Mouse (Mus musculus) gastrocnemius, postnatal 25 days (tissue): ENCODE data around the gene Gria1. TPM values are rescaled to one million over a fixed set of nuclear protein-coding genes. Genes with fewer than 3 reads are reported as not detected.

Experiments used
- DNase-seq: peaks from one replicate; pipeline ENCODE4 v3.0.0; 2022
- total RNA-seq, 2 experiments: library from RNA; stranded (reverse); gene quantifications; 1 replicate in 1 of 2; 2 replicates in 1 of 2; pipeline ENCODE4 v1.2.3; 2021

Gene Gria1
- total RNA-seq, 2 experiments from 2014 or later = 0.05 to 0.69 TPM

DNA sequence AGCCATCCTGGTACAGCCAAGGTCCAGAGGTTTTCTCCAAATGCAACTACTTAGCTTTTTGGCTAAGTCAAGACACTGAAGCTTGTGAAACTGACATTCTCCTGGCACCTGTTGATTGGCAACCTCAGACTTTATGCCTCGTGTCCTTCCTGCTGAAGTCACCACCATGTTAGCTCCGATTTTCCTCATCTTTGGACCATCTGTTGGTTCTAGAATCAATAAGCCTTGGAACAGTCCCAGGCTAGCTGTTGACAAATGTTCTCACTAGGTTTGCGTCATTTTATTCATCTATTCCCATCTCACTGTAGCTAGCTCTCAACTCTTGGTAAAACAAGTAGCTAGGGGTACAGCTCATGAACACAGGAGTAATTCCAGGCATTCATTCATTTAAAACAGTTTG, 51.3 kb downstream of the Gria1 start:
- DNase-seq = no peak

DNA sequence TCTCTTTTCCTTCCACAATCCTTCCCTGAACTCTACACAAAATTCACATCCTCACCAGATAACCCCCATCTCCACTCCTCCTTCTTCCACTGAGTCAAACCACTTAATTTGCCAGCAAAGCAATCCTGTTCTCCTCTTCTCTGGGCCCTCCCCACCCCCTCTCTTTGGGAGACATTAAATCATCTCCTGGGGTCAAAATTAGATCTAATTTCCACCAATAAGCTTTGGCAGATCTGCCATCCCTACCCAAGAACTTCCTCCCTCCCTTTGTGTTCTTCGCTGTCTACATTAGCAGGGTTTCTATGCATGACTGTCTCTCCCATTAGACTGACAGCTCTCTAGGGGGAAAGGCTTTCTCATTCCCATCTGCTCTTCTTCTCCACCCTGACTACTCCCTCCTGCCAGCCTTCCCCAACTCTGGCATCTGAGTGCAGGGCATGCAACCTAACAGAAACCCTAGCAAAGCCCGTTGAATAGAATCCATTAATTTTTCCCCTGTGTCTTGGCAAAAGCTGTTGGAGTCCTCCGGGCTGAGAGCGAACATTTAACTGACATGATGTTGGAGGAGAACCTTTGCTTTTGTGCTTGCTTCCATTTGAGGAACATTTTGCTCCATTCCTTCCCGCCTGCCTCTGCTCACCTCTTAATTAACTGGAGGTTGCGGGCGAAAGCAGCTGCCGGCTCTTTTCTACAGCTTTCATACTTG, 59.2 kb downstream of the Gria1 start:
- DNase-seq = no peak

DNA sequence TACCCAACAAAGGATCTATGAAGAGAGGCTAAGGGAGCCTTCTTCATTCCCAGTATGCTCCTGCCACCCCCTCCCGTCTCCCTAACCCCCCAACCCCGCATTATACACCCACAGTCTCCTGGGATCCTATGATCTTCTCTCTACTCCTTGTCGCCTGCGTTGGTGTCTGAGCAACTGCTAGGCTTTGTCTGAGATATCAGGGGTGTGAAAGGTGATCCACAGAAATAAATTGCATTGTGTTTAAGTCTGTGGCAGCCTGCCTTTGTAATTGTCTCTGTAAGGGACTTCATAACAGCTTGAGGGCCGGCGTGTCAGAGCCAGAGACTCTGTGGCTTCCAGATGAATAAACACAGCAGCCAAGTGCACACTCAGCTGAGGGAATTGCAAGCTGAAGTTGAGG, 61.0 kb downstream of the Gria1 start:
- no peak for DNase-seq

DNA sequence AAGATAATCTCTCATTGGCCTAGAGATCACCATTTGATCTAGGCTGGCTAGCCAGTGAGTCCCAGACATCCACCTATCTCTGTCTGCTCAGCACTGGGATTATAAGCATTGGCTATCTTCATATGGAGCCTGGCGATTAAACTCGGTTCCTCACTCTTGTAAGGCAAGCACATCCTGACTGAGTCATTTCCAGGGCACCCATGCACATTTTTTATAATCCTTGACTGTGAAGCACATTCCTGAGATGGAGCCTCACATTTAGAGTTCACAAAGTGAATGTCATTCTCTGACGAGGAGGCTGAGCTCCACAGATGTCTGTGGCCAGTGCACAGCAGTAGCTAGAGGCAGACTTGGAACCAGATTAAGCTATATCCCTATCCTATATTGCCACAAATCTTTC, 68.2 kb downstream of the Gria1 start:
- no peak for DNase-seq

DNA sequence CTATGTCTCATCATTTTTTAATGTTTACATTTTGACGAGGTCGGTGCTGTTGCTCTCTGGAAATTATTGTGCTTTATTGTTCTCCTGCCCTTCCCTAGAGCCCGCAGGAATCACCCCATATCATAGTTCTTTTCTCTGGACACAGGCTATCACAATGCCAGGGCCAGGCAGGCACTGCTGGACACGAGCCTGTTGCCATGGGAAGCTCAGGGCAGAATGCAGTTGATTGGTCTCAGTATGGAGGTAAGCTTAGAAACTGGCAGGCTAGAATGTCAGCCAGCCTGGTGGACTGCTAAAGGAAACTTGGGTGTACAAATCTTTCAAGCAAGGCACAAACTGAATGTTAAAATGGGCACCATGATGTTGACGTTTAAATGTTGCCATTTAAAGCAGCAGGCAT, 78.3 kb downstream of the Gria1 start:
- DNase-seq = no peak

DNA sequence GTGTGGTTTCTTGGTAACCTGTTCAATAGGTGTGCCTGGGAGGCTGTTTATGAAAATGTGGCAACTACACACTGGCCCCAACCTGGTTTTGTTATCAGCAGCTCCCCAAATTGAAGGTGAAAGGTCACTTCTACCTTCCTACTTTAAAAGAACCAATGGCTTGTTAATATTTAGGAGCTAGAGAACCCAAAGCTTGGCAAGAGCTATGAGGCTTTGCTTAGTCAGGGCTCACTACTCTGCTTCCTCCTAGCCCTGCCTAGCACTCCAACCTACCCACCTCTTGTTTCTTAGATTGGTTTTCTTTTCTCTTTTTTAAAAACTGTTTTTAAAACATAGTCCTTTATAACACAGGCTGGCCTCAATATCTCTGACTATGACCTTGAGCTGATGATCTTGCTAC, 79.5 kb downstream of the Gria1 start:
- no peak for DNase-seq

DNA sequence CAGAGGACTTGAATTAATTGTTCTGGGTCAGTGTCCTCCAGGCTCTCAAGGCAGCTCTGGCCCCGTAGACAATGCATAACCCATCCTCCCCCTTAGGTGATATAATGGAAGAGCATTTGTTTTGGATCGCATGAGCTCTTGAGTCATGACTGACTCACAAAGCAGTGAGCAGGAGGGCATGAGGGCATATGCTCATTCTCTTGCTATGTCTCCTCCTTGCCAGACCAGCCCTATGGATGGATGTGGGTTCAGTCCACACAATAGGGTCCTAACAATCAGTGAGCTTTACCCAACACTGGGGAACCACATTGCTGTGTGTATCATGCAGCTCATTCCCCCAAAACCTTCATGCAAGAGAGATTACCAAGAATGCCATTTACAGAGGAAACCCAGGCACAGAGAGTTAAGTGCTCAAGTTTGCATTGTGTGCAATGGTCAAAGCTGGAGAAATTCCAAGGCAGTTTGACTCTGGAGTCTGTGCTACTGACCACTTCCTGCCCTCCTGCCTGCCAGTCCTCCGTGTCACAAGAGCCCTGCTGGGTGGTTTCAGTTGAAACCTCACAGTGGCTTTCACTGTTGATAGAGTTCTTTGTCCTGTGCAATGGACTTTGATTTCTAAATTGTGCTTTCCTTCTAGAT, 80.2 kb downstream of the Gria1 start:
- no peak for DNase-seq

DNA sequence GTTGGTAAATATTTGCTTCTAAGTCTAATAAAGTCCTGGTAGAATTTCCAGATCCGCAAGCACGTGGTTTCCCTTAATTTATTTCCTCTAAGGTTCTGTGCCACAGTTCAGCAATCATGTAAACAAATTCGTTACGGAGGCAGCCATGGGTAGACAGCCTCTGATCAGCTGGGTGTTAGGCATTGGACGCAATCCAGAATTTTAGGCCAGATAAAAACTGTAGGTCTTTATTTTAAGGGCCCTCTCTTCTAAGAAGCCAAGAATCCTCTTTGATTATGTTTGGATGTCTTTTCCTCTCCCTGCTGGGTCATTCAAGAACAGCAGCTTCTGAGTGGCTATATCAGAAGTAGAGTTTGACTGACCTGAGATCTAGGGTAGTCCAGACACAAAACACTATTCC, 89.3 kb downstream of the Gria1 start:
- no peak for DNase-seq

DNA sequence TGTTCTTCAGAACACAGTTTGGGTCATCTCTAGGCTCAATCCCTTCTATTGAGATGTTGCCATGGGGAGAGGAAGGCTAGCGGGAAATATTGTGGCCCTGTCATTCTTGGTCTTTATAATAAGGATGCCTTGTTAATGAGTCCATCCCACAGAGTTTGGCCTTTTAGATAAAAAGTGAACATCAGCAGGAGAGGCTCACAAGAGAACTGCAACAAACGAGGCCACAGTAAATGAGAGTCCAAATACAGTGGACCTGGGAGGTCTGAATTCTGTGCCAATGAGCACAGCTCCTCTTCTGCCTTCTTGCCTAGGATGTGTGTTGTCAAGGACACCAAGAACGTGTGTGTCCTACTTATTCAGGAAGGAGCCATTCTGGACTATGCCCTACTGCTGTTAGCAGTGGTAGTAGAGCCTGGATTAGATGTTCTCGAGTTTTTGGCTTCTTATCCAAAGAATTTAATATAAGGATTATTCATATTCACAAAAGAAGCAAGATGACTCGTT, 92.6 kb downstream of the Gria1 start:
- DNase-seq = no peak

DNA sequence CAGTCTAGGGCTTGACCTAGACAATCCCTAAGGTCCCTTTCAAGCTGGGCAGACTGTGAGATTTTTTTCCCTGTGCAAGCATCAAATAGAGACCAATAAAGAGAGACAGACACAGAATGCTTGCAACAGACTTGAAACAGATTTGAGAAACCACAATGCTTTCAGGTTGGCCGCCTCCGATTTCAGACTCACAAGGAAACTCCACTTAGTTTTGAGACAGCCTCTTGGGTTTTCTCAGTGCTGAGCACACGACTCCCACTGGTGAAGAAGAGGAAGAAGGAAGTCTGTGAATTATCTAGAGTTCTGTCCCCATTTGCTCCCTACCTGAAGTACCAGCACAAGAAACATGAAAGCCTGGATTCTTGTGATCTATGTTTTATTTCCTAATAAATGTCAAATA, 94.5 kb downstream of the Gria1 start:
- DNase-seq = no peak

DNA sequence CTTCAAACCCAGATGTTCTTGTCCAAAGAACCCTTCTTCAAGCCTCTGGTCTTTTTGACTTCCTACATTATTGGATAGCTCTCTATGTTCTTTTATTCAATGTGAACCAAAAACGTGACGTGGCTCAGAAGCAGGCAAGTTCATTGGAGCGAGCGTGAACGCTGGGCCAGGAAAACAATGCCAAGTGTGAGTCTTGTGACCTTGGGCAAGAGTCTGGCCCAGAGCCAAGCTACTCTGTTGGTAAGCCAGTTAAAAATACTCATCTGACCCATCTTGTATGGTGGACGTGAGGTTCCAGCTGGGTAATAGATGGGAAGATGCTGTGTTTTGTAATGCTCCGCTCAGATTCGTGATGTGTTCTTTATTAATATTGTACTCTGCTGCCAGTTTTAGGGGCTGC, 101.2 kb downstream of the Gria1 start:
- no peak for DNase-seq

DNA sequence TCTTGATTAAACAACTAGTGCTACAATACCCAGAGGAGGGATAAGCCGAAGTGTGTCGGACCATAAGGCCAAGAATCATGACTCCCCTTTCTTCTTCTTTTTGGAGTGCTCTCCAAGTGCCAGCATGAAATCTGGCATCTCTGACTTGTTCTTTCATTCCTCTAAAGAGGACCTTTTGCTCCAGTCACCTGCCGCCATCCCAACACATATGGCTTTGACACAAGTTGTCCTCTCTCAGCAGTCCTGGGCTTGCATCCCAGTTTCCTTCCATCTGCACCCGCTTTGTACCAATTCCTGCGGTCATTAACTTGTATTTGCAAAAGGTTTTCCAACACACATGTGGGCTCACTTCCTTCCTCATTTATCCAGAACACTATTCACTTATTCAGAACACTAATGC, 103.2 kb downstream of the Gria1 start:
- no peak for DNase-seq

DNA sequence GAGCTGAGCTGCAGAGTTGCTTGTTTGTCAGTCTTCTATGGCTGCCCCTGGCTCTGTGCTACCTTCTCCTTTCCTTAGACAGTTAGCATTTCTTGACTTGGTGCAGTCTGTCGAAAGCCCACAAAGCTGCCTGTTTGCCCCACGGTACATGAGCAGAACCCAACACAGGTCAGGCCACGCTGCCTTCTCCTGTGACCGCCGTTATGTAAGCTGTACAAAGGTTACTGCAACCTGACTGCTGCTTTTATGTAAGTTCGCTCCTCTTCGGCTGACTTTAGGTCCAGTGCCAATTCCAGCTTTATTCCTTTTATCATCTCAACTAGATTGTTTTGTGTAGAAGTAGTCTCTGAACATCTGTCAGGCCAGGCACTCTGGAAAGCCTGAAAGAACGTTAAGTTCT, 115.9 kb downstream of the Gria1 start:
- no peak for DNase-seq

DNA sequence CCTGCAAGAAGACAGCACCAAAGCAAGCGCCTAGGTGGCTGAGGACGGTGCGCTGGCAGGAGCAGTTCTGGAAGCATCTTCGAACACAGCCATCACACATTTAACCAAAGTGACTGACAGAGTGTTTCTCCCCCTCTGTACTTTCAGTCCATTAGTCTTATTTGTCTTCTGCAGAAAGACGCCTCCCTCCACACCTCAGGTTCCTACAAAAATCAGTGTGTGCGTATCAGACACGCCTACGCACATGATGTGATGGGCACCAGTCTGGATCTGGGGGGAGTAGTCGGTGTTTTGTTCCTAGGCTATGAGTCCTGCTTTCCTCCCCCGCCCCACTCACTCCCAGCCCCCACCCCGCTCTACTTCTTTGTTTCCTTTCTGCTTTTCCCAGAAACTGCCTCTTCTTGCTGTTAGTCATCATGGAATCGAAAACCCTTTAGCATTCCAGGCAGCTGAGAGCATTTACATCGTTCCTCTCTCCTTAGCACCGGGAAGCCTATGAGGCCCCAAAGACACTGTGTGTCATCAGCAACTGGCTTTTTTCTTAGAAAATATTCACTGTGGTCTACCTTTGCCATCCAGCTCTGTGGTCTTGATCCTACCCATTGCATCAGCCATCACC, 129.1 kb downstream of the Gria1 start:
- DNase-seq = no peak

DNA sequence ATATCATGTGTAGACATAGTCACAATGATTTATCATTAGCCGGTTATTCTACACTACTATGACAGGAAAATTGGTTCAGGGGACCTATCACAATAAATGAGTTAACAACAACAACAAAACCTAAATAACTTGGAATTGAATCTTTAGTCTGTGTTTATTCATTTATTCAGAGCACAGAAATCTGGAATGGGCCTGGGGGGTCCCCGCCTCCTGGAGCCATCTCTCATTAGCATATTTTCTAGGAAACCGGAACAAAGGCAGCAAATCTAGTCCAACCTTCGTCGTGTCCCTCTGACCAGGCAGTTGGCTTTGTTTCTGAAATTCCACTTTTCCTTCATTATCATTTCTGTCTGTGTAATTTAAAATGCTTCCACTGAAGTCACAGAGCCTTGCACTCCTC, 132.5 kb downstream of the Gria1 start:
- no peak for DNase-seq

DNA sequence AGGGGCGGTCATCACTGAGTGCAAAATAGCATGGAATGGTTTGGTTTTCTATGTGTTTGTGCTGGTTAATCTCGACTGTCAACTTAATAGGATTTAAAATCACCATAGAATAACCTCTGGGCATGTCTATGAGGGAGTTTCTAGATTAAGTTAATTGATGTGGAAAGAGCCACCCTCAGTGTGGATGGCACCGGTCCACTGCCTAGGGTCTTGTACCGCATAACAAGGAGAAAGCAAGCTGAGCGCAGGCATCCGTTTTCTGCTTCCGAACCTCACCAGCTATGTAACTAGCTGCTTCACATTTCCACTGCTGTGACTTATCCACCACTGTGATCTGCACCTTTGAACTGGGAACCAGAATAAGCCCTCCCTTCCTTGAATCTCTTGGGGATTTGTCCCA, 134.0 kb downstream of the Gria1 start:
- no peak for DNase-seq

DNA sequence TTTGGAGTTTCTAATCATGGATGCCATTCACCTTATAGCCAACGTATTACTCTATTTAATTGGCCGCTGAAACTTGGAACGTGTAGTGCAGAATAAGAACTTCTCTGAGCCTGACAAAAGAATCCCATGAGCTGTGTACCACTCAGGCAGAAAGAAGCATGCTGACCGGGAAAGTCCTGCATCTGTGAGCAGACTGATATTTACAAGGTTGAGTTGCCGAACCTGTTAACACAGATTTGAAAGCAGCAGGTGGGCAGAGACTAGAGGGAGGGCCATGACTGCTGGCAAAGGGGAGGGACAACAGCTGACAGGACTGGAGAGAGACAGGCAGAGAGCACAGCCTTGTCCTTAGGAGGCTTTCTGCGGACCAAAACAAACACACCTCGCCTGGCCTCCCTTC, 134.5 kb downstream of the Gria1 start:
- no peak for DNase-seq

DNA sequence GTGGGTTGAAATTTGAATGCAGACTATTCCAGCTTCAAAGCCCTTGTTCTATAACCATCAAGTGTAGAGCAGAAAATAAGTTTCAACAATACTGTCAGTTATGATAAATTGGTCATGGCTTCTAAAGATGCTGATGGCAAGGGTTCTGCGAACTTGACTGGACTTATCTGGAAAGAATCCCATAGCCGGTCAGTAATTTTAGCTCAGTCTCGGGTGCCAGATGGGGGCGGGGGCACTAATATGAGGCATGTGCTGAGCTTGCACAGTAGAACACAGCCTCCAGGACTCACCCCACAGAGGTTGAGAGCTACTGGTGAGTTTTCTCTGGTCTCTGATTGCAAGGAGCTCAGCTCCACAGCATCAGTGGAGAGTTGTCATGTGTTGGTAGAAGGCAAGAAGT, 140.5 kb downstream of the Gria1 start:
- DNase-seq = no peak

DNA sequence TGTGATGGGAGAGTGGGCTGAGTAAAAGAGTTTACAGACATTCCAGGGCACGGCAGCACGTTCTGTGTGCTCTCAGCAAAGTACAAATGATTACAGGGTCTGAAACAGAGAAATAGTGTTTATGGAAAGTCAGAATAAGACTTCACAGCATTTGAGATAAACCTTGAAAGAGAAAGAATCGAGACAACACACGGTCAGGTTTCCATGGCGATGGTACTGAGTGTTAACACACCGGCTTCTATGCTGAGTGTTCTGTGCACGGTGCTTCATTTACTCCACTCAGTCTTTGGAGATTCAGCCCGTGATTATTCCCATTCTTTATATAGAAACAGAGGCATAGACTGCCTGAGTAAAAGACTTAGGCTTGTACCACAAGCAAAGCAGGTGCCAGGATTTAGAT, 143.8 kb downstream of the Gria1 start:
- DNase-seq = no peak

DNA sequence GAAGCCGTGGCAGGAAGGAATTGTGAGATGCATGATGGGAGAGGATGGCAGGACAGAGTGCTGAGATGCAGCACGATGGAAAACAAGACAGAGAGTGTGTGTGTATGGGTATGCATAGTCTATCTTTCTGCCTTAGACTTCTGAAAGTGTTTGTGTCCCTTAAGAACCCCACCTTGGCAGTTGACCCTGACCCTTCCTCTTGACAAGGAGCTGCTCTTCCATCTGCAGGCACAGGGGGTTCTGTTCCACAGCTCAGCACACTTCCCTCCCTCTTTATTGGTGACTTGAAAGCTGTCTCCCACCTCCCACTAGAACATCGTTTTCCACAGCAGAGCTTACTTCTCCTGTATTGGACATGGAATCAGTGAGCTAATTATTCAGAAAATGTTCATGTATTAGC, 148.2 kb downstream of the Gria1 start:
- DNase-seq = no peak

DNA sequence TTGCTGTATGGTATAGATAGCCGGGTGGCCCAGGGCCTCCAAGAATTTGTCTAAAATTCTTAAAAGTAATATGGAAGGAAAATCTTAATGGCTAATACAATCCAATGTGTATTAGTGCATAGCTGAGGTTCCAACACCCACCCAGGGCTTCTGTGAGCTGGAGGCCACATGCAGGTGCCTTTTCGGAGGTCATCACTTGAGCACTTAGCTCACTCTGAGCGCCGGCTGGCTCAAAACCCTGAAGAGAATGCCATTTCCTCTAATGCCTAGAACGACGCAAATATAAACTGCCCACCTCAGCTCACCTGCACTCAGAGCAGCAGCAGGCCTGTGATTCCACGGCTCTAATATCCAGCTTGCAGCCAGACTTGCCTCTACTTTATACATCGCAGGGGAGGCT, 148.9 kb downstream of the Gria1 start:
- DNase-seq = no peak

DNA sequence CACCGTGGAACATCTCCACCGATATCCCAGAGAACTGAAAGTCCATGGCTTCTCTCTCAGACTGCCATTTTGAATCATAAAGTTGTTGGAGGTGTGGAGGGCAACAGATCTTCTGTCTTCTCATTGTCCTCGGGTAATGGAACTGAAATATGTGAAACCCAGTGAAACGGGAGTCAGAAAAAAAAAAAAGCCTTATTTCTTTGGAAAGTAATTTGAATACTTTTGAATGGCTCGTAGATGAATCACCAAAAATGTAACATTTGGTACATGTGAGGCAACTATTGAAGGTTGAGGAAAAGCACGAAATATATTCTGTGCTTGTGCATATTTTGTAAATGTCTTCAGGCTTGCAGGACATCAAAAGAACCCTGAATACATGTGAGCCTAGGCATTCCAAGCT, 151.7 kb downstream of the Gria1 start:
- DNase-seq = no peak

DNA sequence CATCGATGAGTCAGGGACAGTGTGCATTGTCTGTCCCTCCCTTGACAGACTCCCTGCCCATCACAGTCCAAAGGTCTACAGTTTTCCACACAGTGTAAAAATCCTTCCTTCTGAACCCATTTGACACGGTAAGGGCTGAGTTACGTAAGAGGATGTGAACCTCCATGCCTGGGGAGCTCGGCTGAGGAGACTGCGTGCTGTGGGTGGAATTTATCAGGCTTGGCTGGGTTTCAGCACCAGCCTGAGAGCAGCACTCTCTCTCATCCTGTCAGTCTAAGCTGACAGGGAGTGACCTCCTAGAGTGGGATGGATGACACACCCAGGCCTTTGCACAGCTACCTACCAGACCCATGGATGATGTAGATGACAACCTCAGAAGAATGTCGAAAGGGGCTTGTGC, 158.9 kb downstream of the Gria1 start:
- no peak for DNase-seq

DNA sequence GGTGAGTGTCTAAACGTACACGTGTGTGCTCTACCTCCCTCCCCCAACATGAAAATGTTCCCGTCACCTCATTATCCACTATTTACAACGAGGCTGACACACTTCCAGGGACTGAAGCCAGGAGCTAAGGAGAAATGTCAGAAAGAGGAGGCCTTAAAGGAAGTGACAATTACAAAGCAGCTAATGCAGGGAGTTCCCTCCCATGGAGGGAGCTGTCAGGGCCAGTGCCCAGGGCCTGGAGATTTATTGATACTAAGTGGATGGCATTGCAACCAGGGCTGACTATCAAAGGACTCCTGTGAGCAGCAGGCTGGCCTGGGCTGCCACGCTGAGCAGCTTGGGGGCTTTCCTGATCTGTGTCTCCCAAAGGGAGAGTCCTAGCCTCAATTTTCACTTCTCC, 163.0 kb downstream of the Gria1 start:
- DNase-seq = no peak
